Mouse (Mus musculus) MEL (cell line): ENCODE data around the gene Zp3.
A peak's percentile ranks its signal among the peaks of the same experiment; 100 is the strongest.

Experiments used
- CTCF ChIP-seq, 3 experiments: IDR thresholded peaks in 2 of 3; conservative IDR thresholded peaks in 1 of 3; 2 replicates each; pipeline ENCODE4 v1.5.1; 2011 to 2012; ENCODE audit warnings: low read length in 3 of 3, low read depth in 2 of 3, mild to moderate bottlenecking in 2 of 3, improper control_type of control experiment in 1 of 3, inconsistent platforms in 1 of 3, mixed read lengths in 1 of 3, moderate library complexity in 1 of 3; ENCODE audit not compliant: control insufficient read depth in 1 of 3, insufficient read depth in 1 of 3, poor library complexity in 1 of 3, severe bottlenecking in 1 of 3
- GATA1 ChIP-seq: IDR thresholded peaks from 2 replicates; pipeline ENCODE4 v1.6.1; 2011; ENCODE audit warnings: low read depth, low read length, improper control_type of control experiment
- POLR2A ChIP-seq, 2 experiments: IDR thresholded peaks; 2 replicates each; pipeline ENCODE4 v1.6.1; 2011 to 2012; ENCODE audit warnings: low read length in 2 of 2, mild to moderate bottlenecking in 2 of 2, control low read depth in 1 of 2, improper control_type of control experiment in 1 of 2, low read depth in 1 of 2, moderate library complexity in 1 of 2; ENCODE audit not compliant: control insufficient read depth in 1 of 2, insufficient read depth in 1 of 2, poor library complexity in 1 of 2
- TCF12 ChIP-seq: IDR thresholded peaks from 2 replicates; pipeline ENCODE4 v1.6.1; 2014; ENCODE audit warnings: low read depth, mild to moderate bottlenecking, inconsistent platforms, low read length, improper control_type of control experiment, moderate library complexity
- USF2 ChIP-seq, 2 experiments: IDR thresholded peaks; 2 replicates each; pipeline ENCODE4 v1.6.1; 2011 to 2012; ENCODE audit warnings: improper control_type of control experiment in 2 of 2, low read length in 2 of 2, borderline replicate concordance in 1 of 2, inconsistent platforms in 1 of 2, low read depth in 1 of 2, mild to moderate bottlenecking in 1 of 2; ENCODE audit not compliant: insufficient read depth in 1 of 2

GRCm38 (mm10) chr5:135933222-135933899 lies 46.5 kb upstream of the Zp3 start:
- TF ChIP-seq TCF12: peak; percentile 50; the same call in 1 of the 2 replicates
- TF ChIP-seq POLR2A (IDR thresholded peaks at IDR 0.05; ENCODE audit: control insufficient read depth in 1 of 2, insufficient read depth in 1 of 2, low read depth in 1 of 2, low read length in 2 of 2, poor library complexity in 1 of 2): no peak
- TF ChIP-seq CTCF (IDR thresholded peaks at IDR 0.05 in 2 of 3, conservative IDR thresholded peaks at IDR 0.05 in 1 of 3; ENCODE audit: control insufficient read depth in 1 of 3, insufficient read depth in 1 of 3, low read depth in 2 of 3, low read length in 3 of 3, poor library complexity in 1 of 3, severe bottlenecking in 1 of 3): no peak
- no peak for TF ChIP-seq GATA1
- no peak for TF ChIP-seq USF2 (IDR thresholded peaks at IDR 0.05; ENCODE audit: borderline replicate concordance in 1 of 2, insufficient read depth in 1 of 2, low read depth in 1 of 2, low read length in 2 of 2)
